Mouse (Mus musculus) monocyte, adult 2 months (primary cell): Measurements from ENCODE around the gene Fam166a.

Experiments
- DNase-seq, 2 experiments: peaks; one replicate each; pipeline ENCODE4 v3.0.0; 2022; ENCODE audit warnings: low spot score in 2 of 2, low read depth in 1 of 2

Fam166a gene

DNA sequence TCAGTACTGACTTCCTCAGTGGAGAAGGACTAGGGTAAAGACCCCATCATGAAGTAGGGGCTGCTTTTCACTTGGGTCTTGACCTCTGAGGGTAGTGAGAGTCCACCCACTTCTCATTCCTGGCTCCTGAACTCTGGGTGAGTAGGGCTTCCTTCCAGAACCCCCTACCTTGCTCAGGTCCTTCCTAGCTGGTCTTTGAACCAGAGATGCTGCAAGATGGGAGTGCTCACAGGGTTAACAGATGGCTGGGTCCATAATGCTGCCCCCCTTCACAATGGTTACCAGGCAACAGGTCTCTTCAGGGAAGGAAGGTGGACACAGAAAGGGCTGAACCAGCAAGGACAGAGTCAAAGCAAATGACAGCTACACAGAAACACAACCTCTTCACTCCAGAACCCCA is at the start of gene Fam166a:
Gene Fam166a, plus strand, starts transcription at position 301 of the 400 bp plus-strand sequence.
- no peak for DNase-seq

DNA sequence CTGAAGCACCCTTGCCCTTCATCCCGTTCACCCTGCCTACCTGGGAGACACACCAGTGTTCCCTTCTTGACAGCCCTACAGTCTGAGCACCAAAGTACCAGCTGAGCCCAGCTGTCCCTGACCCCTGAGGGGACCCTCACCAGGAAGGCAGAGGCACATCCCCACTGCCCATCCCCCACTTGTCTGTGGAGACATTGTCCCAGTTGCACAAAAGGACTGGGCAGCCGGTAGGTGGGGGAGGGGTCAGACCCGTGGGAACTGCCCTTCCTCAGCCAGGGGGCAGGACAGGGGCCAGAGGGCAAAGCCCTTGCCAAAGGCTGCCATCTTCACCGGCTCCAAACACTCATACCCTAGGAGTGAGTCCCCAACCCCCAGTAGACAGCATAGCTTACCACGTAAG is 48.8 kb upstream of the Fam166a start:
- no peak for DNase-seq

DNA sequence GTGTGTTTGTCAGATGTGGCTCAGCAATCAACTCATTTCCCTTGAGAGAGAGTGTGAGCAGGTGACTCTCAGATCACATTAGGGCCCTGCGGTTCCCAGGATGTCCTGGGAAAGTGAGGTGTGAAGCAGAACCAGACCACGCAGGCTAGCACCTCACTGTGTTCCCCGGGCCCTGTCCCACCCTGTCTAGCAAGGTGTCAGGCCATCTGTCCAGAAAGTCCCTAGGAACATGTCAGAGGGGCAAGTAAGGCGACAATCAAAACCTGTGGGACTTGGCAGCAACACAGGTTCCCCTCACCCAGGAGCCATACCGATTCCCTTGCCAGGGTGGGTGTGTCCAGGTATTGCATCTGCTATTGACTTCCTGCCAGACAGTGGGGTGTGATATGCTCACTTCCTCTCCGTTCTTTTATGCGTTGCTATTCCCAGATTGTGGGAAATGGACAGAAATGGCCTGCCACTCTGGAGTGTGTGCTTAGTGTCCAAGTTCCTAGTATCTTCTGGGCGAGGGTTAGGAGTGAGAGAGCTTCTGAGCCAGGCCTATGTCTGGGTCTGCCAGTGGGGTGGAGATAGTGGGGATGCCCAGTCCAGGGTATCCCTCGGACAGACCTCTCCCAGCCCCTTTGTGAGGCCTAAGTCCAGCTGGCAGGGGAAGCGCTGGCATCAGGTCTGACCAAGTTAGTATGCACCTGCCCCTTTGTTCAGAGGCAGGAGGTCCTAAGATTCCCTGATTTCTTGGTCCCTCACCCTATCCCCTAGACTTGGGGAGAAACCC is 48.0 kb upstream of the Fam166a start:
- DNase-seq = no peak

DNA sequence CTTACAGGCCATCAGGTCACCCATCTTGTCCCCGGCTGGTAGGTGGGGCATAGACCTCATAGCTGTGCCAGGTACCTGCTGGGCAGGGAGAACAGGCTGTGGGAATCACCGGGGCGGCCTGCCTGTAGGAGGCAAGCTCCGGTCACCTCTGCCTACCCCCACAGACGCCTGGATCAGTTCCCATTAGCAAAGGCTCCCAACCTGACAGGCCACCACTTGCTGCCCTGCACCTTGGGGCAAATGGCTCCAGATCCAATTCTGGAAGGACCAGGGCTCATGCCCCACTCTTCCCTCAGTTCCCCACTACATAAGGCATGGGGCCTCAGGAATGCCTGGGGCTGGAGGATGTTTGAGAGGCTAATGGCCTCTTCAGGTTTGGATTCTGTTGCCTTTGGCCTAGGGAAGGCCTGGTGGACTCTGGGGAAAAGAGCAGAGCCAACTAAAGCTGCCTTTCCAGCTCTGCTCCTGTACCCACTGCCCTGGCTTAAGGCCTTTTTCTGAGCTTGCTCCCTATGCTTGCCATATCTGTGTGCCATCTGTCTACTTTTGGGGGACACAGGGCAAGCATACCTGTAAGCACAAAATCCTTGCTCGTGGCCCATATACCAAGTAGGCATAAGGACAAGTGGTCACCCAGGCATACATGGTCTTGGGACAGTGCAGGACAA is 47.3 kb upstream of the Fam166a start:
- no peak for DNase-seq

DNA sequence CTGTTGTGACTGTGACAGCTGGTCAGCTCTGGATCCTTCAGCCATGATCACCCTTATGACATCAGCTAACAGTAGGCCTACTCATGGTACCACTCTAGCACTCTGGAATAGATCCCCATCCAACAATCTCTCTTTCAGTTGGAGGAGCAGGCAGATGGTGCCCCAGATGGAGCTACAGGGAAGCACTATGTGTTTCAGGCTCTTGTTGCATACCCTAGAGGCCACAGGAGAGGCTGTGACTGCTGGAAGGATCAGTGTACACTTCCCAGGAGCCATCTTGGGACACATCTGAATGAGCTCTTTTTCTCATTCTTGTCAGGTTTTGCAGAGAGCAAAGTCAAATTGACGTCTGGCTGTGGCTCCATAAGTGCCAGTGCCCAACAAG is 46.8 kb upstream of the Fam166a start:
- DNase-seq = no peak

DNA sequence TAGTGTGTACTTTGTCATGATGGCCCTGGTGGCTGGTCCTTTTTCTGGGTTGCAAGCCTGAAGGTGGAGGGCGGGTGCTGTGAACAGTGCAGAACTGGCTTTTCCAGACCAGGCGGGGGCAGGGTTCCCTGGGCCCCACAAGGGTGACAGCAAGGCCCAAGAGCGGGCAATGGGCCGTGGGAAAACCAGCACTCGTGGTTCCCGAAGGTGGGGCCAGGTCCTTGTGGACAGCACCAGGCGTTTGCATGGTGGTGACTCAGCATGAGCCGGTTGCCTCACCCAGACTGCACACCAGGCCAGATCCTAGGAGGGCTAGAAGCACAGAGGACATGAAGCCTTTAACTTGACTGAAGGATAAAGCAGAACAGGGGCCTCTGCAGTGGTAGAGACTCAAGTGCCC is 45.9 kb upstream of the Fam166a start:
- DNase-seq = peak in 1 of 2 experiments; percentile 26

DNA sequence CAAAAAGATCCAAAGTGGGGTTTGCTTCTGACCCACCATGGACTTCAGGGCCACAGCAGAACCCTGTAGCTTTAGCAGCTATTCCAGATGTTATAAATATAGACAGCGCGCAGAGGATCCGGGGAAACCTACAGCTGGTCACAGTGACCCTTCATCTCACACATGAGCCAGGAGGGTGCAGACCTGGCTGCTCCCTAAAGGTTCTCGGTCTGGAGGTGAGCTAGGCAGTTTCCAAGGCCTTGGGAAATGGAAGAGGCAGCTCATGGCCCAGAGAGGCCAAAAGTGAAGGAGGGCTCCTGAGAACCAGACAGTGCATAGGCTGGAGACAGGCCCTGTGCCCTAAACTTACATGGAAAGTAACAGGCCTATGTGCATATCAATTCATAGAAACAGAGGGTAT is 44.7 kb upstream of the Fam166a start:
- DNase-seq = no peak

DNA sequence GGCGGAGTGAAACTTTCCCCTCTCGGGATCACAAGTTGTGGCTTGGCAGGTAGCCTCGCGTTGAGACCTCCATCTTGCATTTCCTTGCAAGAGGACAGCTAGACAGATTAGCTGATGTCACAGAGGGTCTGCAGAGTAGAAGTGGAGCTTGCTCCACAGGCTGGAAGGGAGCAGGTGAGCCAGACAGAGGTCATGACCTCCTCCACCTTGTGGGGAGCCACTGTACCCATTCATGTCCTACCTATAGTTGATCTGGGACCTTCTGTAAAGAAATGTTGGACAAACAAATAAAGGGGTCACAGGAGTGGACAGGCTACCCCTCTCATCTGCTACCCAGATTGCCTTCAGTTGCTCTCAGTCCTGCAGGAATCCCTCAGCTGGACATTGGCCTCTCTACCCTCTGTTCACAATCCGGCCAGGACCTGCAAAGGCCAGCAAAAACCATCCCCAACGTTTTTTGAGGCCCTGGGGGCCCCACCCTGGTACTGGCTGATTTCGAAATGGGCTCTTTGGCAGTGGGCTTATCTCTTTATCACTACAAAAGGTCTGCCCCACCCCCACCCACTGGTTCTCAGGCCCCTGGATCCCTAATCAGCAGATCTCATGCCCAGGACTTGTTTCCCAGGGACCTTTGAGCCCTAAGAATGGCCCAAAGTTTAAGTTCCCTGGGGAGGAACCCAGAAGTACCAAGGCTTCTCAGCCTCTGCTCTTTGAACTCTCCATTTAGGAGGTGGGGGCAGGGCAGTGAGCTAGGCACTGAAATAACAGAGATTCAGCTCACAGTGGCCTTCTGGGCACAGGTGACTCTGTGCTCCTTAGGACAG is 43.5 kb upstream of the Fam166a start:
- no peak for DNase-seq

DNA sequence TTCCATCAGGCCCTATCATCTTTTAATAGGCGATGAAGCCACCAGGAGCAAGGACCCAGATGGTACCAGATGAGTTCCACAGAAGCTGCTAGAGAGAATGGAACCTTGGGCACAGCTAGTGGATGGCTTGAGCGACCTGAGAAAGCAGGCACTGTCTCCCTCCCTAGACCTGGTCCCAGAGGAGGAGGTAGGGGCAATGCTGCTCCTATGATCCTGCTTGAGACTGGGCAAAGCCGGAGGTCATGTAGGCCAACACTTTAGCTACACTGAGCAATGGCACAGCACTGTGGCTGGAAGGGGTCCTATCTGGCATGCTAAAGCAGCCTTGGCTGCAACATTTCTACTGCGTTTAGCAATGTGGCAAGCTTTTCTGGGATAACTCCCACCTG is 42.9 kb upstream of the Fam166a start:
- no peak for DNase-seq

DNA sequence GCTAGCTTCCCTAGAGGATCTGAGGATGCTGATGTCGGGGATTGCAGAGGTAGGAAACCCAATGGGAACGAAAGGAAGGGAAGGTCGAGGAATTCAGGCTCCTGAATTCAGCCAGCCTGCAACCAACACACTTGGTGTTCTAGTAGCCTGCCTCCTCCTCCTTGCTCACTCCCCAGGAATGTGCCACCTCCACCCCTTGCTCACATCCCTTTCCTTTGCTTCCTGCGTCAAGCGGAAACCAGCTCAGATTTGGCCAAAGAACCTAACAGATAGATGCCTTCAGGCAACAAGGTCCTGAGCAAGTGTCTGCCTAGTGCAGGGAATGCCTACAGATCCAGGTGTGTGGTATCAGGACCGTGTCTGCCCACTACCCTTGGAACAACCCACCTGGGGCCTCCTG is 42.0 kb upstream of the Fam166a start:
- no peak for DNase-seq

DNA sequence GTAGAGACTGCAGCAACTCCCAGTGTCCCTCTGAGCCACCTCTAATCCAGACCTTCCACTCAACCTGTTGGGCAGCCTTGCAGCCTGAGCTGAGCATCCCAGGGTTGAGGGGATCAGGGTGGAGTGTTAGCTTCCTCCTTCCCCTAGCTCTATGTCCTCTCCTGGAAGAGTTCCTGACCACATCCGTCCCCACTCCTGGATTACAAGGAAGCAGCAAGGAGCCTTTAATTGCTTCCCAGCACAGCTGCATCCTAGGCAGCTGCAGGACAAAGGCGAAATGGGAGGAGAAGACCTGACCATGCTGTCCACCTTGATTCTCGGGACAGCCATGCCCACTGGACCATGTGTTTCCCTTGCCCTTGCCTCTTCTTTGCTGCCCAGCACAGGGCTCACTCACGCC is 41.5 kb upstream of the Fam166a start:
- no peak for DNase-seq

DNA sequence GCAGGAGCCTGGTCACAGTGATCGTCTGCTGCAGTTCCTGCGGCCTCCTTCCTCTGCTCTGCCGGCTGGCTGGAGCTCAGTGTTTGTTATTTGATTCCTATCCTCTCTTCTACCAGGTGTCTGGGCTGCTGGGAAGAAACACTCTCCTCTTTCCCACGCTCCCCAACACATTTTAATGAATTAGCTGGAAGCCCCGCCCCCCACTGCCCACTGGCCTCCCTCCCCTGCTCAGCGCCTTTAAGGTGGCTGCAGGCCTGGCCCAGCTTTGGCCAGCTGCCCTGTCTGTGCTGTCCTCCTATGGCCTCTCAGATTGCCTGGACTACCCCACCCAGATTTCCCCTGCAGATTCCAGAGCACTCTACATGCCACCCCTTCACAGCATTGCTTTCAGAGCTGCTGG is 40.9 kb upstream of the Fam166a start:
- no peak for DNase-seq

DNA sequence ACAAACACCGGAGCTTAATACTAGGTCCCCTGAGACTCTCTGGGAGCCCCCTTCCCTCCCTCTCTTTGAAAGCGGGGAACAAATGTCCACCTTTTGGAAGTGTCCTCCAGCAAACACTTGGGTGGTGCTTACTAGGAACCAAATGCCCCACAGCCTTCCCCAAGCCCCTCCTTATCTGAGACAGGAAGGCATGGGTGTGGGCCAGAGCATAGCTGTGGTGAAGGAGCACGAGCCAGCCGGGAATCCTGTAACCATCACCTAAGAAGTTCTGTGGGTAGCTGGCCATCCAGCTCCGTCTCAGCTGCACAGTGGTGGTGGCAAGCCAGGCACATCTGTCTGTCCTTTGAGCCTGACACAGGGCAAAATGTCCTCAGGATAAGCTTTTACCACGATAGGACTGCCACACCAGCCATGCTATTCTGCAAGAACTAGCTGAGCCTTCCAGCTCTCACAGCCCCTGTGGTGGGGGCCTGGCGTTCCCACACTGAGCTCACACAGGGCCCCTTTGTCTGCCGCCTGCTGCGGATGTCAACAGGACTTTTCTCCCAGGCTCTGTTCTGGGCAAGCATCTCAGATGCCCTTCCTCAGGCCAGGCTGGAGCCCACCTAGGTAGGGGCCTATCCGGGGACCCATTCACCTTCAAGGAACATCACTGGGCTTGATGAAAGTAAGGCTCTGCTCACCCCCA is 40.1 kb upstream of the Fam166a start:
- no peak for DNase-seq

DNA sequence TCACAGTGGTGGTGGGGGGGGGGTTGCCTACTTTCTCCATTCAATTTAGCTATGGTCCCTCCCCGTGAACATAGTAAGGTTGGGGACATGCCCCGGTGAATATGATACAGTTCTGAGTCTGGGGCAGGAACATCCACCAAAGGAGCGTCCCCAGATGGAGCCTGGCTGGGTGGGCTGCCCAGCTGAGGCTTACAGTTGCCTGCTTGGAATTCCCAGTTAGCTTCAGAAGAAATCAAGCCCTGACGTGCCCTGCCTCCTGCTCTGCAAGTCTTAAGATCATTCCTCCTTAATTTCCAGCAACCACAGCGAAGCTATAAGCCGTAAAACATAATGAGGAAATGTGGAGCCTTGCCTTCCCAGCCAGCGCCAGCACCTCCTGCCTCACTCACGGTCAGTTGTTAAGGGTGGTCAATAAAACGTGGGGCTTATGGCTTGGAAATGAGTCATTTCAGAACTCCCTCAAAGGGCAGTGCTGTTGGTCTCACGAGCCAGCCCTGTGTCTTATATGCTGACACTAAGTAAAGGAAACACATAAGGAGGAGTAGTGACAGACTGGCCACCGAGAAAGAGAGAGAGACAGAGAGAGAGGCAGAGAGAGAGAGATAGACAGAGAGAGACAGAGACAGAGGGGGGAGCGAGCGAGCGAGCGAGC is 38.9 kb upstream of the Fam166a start:
- no peak for DNase-seq

DNA sequence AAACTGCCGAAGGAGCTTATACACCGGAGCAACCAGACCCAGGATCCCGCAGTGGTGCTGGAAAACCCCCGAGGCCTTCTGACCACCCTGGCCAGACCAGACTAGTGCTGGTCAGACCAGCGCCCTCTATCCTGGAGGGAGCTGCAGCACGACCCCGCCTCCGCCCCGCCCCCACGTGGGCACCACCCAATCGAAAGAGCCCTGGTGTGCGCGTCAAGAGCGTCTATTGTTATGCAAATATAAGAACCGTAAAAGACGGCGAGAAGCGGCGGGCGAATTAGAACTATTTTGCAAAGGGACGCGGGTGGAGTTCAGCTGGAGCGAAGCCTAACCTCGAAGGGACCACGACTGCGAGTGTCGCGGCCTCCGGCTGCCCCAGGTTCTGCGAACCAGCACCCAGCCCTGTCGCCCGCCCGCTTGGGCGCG is 38.1 kb upstream of the Fam166a start, which contains the start of gene Nrarp:
Gene Nrarp, plus strand, starts transcription at position 281 of the 426 bp plus-strand sequence.
- DNase-seq = peak; percentile 65 to 79

DNA sequence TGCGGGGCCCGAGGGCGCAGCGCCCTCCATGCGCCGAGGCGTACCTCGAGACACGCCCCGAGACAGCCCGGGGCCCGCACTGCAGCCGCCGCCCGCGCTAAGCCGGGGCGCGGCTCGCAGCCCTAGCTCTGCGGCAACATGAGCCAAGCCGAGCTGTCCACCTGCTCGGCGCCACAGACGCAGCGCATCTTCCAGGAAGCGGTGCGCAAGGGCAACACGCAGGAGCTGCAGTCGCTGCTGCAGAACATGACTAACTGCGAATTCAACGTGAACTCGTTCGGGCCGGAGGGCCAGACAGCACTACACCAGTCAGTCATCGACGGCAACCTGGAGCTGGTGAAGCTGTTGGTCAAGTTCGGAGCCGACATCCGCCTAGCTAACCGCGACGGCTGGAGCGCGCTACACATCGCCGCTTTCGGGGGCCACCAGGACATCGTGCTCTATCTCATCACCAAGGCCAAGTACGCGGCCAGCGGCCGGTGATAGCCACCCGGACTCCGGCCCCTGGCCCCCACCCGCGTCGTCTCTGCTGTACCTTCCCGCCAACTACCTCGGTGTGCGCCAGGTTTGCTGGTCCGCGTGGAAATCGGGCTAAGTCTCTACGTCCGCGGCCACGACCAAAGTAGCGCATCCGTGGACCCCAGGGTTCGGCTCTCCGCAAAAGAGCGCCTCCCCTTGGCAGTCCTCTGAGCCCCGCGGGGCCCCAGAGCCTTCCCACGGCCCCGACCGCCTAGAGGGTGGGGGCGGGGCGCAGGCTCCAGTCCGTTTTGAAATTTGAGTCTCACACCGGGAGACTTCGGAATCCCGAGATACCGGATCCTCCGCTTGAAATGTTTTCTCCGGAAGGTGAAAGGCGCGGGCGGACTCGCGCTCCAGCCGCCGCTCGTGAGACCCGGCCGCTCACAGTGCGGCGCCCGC is 37.3 kb upstream of the Fam166a start:
- no peak for DNase-seq

DNA sequence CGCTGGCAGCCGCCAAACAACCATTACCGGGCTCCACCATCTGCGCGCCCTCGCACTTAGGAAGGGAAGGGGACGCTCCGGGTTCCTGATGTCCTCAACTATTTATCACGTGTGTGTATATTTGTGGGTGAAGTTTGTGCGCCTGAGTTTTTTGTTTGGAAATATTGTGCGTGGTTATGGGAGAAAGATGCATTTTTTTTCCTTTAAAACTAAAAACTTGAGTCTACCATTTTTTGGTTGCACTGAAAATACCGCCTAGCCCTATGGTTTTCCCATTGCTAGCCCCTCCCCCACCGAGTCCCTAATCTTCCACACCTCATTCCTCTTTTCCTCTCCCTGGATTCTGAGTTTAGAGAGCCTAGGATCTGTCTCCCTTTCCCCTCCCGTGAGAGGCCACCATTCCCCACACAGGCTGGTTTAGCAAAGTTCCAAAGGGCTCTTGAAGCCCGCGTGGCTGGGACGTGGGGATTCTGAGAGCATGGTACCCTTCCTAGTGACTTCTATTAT is 36.6 kb upstream of the Fam166a start:
- no peak for DNase-seq

DNA sequence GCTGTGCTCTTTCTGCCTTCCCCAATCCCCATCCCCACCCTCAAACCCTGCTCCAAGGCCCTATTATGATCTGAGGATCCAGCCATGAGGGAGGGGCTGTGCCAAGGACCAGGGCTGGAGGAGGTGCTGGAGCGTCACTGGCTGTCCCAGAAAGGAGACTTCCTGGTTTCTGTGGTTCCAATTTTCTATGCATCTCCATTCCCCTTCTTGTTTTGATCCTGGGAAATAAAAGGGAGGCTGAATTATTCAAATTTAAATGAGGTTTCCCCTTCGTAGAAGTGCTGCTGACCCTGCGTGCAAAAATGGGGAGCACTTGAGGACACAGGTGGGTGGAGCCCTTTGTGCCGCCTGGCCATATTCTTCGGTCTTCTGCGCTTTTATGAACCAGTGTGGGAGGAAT is 35.9 kb upstream of the Fam166a start:
- DNase-seq = no peak

DNA sequence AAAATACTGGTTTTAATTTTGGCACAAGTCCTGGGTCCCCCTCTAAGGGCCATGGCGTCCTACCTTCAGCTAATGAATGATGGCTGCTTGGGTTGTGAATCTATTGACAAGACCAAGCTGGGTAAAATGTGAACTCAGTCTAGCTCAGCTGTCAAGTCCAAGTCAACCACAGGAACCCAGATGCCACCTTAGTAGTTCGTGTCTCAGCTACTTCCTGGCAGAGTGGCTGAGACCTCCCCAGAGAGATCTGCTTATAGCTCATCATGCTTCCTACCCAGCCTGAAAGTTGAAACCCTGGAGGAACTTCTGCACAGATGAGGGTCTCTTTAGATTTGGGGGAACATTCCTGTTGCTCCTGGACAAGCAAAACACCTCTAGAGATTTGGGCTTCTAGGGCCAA is 35.2 kb upstream of the Fam166a start:
- DNase-seq = no peak

DNA sequence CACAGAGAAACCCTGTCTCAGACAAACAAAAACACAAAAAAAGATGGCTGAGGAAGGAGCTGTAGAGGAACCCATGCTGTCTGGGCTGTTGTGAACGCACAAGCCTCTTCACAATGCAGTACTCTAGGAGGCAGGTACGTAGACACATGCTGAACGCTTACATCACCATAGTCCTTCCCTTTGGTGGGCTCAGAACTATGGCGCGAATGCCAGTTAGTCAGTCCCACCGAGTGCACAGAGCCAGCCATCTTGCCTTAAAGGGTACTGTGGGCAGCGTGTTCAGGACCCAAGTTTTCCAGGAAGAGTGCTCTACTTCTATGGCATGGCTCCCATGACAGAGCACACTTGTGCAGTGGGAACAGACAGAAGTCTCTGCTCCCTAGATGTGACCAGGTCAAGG is 34.0 kb upstream of the Fam166a start:
- no peak for DNase-seq
